Mouse (Mus musculus) forebrain, embryonic 11.5 days (tissue): Measurements from ENCODE around the gene Sprr2h. TPM values are rescaled to one million over a fixed set of nuclear protein-coding genes. Genes with fewer than 3 reads are reported as not detected.

Experiments used
- ATAC-seq: fragments of 200-750 bp; cut with Nextera tagmentation; replicated peaks from 2 replicates; pipeline ENCODE4 v1.8.0; 2017; ENCODE audit warnings: moderate TSS enrichment; ENCODE audit not compliant: low FRiP score
- DNase-seq: peaks from one replicate; pipeline ENCODE4 v3.0.0-alpha.2; 2017; ENCODE audit warnings: low spot score
- H3K27ac ChIP-seq: fragments of 300-500 bp; sonication (generic); 2 replicates; pipeline ENCODE4 v1.5.1; 2014; ENCODE audit warnings: low read depth, low read length
- H3K27me3 ChIP-seq: fragments of 300-500 bp; sonication (generic); 2 replicates; pipeline ENCODE4 v1.6.1; 2014; ENCODE audit warnings: mild to moderate bottlenecking, low read length, mixed read lengths; ENCODE audit not compliant: control insufficient read depth, insufficient read depth
- H3K36me3 ChIP-seq: fragments of 300-500 bp; sonication (generic); 2 replicates; pipeline ENCODE4 v1.6.1; 2014; ENCODE audit warnings: mild to moderate bottlenecking, low read length, moderate library complexity, mixed read lengths; ENCODE audit not compliant: control insufficient read depth, insufficient read depth
- H3K4me1 ChIP-seq: fragments of 300-500 bp; sonication (generic); replicated peaks from 2 replicates; pipeline ENCODE4 v1.6.1; 2014; ENCODE audit warnings: low read length, mixed read lengths; ENCODE audit not compliant: control insufficient read depth, insufficient read depth
- H3K4me2 ChIP-seq: fragments of 300-500 bp; sonication (generic); 2 replicates; pipeline ENCODE4 v1.6.1; 2014; ENCODE audit warnings: low read depth, mild to moderate bottlenecking, low read length, moderate library complexity, mixed read lengths; ENCODE audit not compliant: severe bottlenecking
- H3K4me3 ChIP-seq: fragments of 300-500 bp; sonication (generic); 2 replicates; pipeline ENCODE4 v1.5.1; 2014; ENCODE audit warnings: low read depth, low read length
- H3K9ac ChIP-seq: fragments of 300-500 bp; sonication (generic); 2 replicates; pipeline ENCODE4 v1.6.1; 2014; ENCODE audit warnings: low read length
- H3K9me3 ChIP-seq: fragments of 300-500 bp; sonication (generic); 2 replicates; pipeline ENCODE4 v1.6.1; 2016; ENCODE audit warnings: low read length, mixed read lengths; ENCODE audit not compliant: control insufficient read depth
- WGBS: fragments of 180-500 bp; shearing (Covaris S2); extraction: QIAGEN DNeasy Blood & Tissue Kit; methylation state at CpG from one replicate; pipeline ENCODE4 v1.1.7; 2014; 5-methylcytosine and 5-hydroxymethylcytosine counted together
- polyA plus RNA-seq: library from polyadenylated mRNA; unstranded; fragments of >200 nt; fragmentation: Nextera tagmentation; extraction: Ambion mirVana; gene quantifications from 2 replicates; pipeline ENCODE4 v1.2.1, GENCODE M21; 2014

Sprr2h gene
- polyA plus RNA-seq, 1 experiment from 2014 or later = not detected

- H3K27me3 ChIP-seq = no peaks in the 10 kb centered on the region
- no peaks in the 10 kb centered on the region for H3K36me3 ChIP-seq
- H3K27ac ChIP-seq = no peak within 1 kb of the TSS
- no peak within 1 kb of the TSS for H3K4me2 ChIP-seq
- H3K9me3 ChIP-seq = no peaks in the 10 kb centered on the region
- no peak within 1 kb of the TSS for H3K4me3 ChIP-seq
- H3K4me1 ChIP-seq = no peaks in the 10 kb centered on the region
- DNase-seq (no peak), ATAC-seq (no peak)
- H3K9ac ChIP-seq = no peak within 1 kb of the TSS
- 97% methylated on average over 2 of the region's 2 CpGs for WGBS
Measured at GRCm38 (mm10) chr3:92417782-92418181, 32.3 kb downstream of the Sprr2h start, which contains the start of gene Sprr2j-ps. Gene Sprr2j-ps (plus strand): TSS chr3:92418082.

GRCm38 (mm10) chr3:92429323-92429722 is 43.8 kb downstream of the Sprr2h start, which contains the start of gene Gm9774:
Gene Gm9774 (minus strand): TSS chr3:92429423.
- Histone ChIP-seq H3K9me3 (no peaks in the 10 kb centered on the region), H3K4me3 (no peak within 1 kb of the TSS), H3K4me2 (no peak within 1 kb of the TSS), H3K9ac (no peak within 1 kb of the TSS), H3K27ac (no peak within 1 kb of the TSS), H3K27me3 (no peaks in the 10 kb centered on the region), H3K36me3 (no peaks in the 10 kb centered on the region), H3K4me1 (no peaks in the 10 kb centered on the region)
- no peak for ATAC-seq
- DNase-seq = no peak
- WGBS = 91% methylated on average over 6 of the region's 6 CpGs

- Histone ChIP-seq H3K4me1 (no peaks in the 10 kb centered on the region), H3K4me3 (no peak within 1 kb of the TSS), H3K36me3 (no peaks in the 10 kb centered on the region), H3K27ac (no peak within 1 kb of the TSS), H3K9me3 (no peaks in the 10 kb centered on the region), H3K9ac (no peak within 1 kb of the TSS), H3K4me2 (no peak within 1 kb of the TSS), H3K27me3 (no peaks in the 10 kb centered on the region)
- no peak for ATAC-seq
- no peak for DNase-seq
- 92% methylated on average over 2 of the region's 2 CpGs for WGBS
Measured at GRCm38 (mm10) chr3:92432282-92432681, 46.8 kb downstream of the Sprr2h start, which contains the start of gene Sprr2k. Gene Sprr2k (plus strand): TSS chr3:92432582.

Other genes starting within 250 kb of the Sprr2h start
- gene Lelp1, start 242.9 kb upstream of the Sprr2h start, polyA plus RNA-seq = not detected in 2 replicates
- gene Sprr2a1, start 169.9 kb upstream of the Sprr2h start, polyA plus RNA-seq = not detected in 2 replicates
- not detected in 2 replicates for gene Sprr2a2, start 169.8 kb upstream of the Sprr2h start, polyA plus RNA-seq
- gene Sprr2a3, start 100.3 kb upstream of the Sprr2h start, polyA plus RNA-seq = not detected in 2 replicates
- not detected in 2 replicates for gene Sprr2b, start 69.1 kb upstream of the Sprr2h start, polyA plus RNA-seq
- gene Sprr2d, start 46.5 kb upstream of the Sprr2h start, polyA plus RNA-seq = not detected in 2 replicates
- gene Sprr2e, start 33.5 kb upstream of the Sprr2h start, polyA plus RNA-seq = not detected in 2 replicates
- gene Sprr2f, start 20.5 kb upstream of the Sprr2h start, polyA plus RNA-seq = not detected in 2 replicates
- gene Sprr2i, start 22.3 kb downstream of the Sprr2h start, polyA plus RNA-seq = not detected in 2 replicates
- not detected in 2 replicates for gene Sprr2j-ps, start 32.4 kb downstream of the Sprr2h start, polyA plus RNA-seq
- gene Gm9774, start 43.7 kb downstream of the Sprr2h start, polyA plus RNA-seq = 5.4 and 7.4 TPM in 2 replicates
- gene Sprr2k, start 46.9 kb downstream of the Sprr2h start, polyA plus RNA-seq = not detected in 2 replicates
- not detected in 2 replicates for gene Sprr1b, start 53.1 kb downstream of the Sprr2h start, polyA plus RNA-seq
- not detected in 2 replicates for gene Sprr3, start 73.0 kb downstream of the Sprr2h start, polyA plus RNA-seq
- gene Sprr1a, start 100.2 kb downstream of the Sprr2h start, polyA plus RNA-seq = not detected in 2 replicates
- gene Sprr4, start 114.8 kb downstream of the Sprr2h start, polyA plus RNA-seq = not detected in 2 replicates
- not detected in 2 replicates for gene 2310046K23Rik, start 148.8 kb downstream of the Sprr2h start, polyA plus RNA-seq
- not detected in 2 replicates for gene Ivl, start 188.1 kb downstream of the Sprr2h start, polyA plus RNA-seq
- gene Smcp, start 203.3 kb downstream of the Sprr2h start, polyA plus RNA-seq = not detected in 2 replicates
- not detected in 2 replicates for gene 2210017I01Rik, start 221.8 kb downstream of the Sprr2h start, polyA plus RNA-seq
- gene Lce6a, start 236.0 kb downstream of the Sprr2h start, polyA plus RNA-seq = not detected in 2 replicates